9 mouse cellular contexts compared by ENCODE assay signal in the genomic region with DNA sequence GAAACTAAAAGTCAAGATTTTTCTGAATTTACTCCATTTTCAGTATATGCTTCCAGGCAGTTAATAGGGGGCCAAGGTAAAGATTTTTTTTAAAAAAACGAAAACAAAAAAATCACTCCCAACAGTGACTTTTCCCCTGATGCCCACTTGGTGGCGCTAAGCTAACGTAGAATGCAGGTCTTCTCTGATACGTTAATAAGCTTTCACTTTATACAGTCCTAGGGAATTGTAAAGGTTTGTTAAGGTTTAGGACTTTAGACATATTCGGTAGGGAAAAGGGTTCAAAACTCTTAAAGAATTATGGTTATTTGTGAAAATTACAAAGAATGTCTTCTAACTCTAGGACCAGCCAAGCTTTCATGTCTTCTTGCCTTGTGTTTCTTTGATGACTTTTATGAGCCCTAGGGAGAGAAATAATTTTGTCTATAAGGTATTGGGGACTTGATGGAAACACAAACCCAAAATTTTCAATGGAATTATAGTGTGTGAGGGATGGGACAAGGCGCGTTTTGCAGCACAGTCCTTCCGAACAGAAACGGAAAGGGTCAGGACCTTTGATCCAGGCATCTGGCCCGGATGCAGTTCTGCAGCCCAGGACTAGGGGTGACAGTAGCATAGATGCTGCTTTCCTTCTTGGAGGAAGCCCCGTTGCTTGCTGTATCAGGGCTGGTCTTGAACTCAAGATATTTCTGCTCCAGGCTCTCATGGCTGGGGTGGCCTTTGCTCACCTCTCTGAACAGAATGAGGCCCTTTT.
A peak's percentile ranks its signal among the peaks of the same experiment; 100 is the strongest.
DNase-seq lines count a peak whose midpoint lies in the region; ATAC-seq and TF ChIP-seq lines count a peak whose summit lies in the region.
"Had no signal": no experiment of that assay in that cellular context is flagged by ENCODE, and none has a peak within 500 bp of the region (broad histone marks: within the 10 kb centered on the region; RNA-seq: fewer than 3 reads in every experiment).

No protein-coding gene starts in this region.

- ATAC-seq in forebrain, postnatal 0 days: peak; percentile 58
- ATAC-seq in kidney, postnatal 0 days (replicated peaks; ENCODE audit: low FRiP score, low read depth): 0 out of 2 replicates have a peak, but pooled peaks have one; percentile 21

- H3K4me3 ChIP-seq in forebrain, postnatal 0 days (ENCODE audit: low read depth, low read length): no peak overlapping the region
- H3K4me3 ChIP-seq in kidney, postnatal 0 days (replicated peaks; ENCODE audit: low read depth, low read length): no peak overlapping the region
- H3K4me3 ChIP-seq: limb, embryonic 15.5 days had no signal

- 35% methylated on average over 11 of the region's 11 CpGs for WGBS in forebrain, postnatal 0 days
- 30% methylated on average over 11 of the region's 11 CpGs for WGBS in kidney, postnatal 0 days

- H3K27ac ChIP-seq in forebrain, postnatal 0 days (ENCODE audit: low read depth, low read length): no peak overlapping the region
- H3K27ac ChIP-seq in kidney, postnatal 0 days: no peak overlapping the region
- H3K27ac ChIP-seq: limb, embryonic 15.5 days had no signal

- H3K27me3 ChIP-seq in forebrain, postnatal 0 days (ENCODE audit: insufficient read depth, low read length): no peaks in the 10 kb centered on the region
- H3K27me3 ChIP-seq in kidney, postnatal 0 days (ENCODE audit: insufficient read depth, low read length): no peaks in the 10 kb centered on the region
- H3K27me3 ChIP-seq: limb, embryonic 15.5 days had no signal

- no peaks in the 10 kb centered on the region for H3K4me1 ChIP-seq in forebrain, postnatal 0 days (ENCODE audit: insufficient read depth)
- H3K4me1 ChIP-seq in kidney, postnatal 0 days (replicated peaks; ENCODE audit: insufficient read depth, low read length): no peaks in the 10 kb centered on the region
- H3K4me1 ChIP-seq: limb, embryonic 15.5 days had no signal

- DNase-seq in gastrocnemius, adult 18-20 months (ENCODE audit: low spot score): peak; percentile 22
- DNase-seq in gastrocnemius, postnatal 25 days: no peak
- DNase-seq in A20 (ENCODE audit: low read depth, low spot score) (peak; percentile 59), adipocyte (ENCODE audit: low spot score) (peak; percentile 58)
- peak; percentile 83 for DNase-seq in forebrain, postnatal 0 days
- peak; percentile 76 for DNase-seq in kidney, postnatal 0 days (ENCODE audit: low spot score)
- peak; percentile 21 for DNase-seq in lung, postnatal 25 days (ENCODE audit: low spot score)
- DNase-seq in skeletal muscle tissue, adult 2 months (ENCODE audit: low read depth, low spot score): peak; percentile 4

- peak; percentile 91 for TF ChIP-seq CTCF in forebrain, postnatal 0 days (IDR thresholded peaks at IDR 0.05; ENCODE audit: low read depth)
- TF ChIP-seq CTCF in kidney, postnatal 0 days (IDR thresholded peaks at IDR 0.05; ENCODE audit: low read depth): peak; percentile 89

- no peaks in the 10 kb centered on the region for H3K36me3 ChIP-seq in forebrain, postnatal 0 days (ENCODE audit: insufficient read depth)
- no peaks in the 10 kb centered on the region for H3K36me3 ChIP-seq in kidney, postnatal 0 days (ENCODE audit: insufficient read depth, low read length)
- H3K36me3 ChIP-seq: limb, embryonic 15.5 days had no signal

- no peaks in the 10 kb centered on the region for H3K9me3 ChIP-seq in forebrain, postnatal 0 days (ENCODE audit: low read length)
- H3K9me3 ChIP-seq in kidney, postnatal 0 days (replicated peaks; ENCODE audit: low read length): no peaks in the 10 kb centered on the region
- H3K9me3 ChIP-seq: limb, embryonic 15.5 days had no signal

- H3K9ac ChIP-seq in forebrain, postnatal 0 days: no peak overlapping the region
- no peak overlapping the region for H3K9ac ChIP-seq in kidney, postnatal 0 days (ENCODE audit: low read depth, low read length)
- H3K9ac ChIP-seq: limb, embryonic 15.5 days had no signal

- no peak overlapping the region for H3K4me2 ChIP-seq in forebrain, postnatal 0 days (ENCODE audit: low read depth)
- H3K4me2 ChIP-seq in kidney, postnatal 0 days (ENCODE audit: low read length): no peak overlapping the region; the same call in 1 of the 2 replicates
- H3K4me2 ChIP-seq: limb, embryonic 15.5 days had no signal
